Mouse (Mus musculus): Measurements from ENCODE around the gene Zfp282. TPM values are rescaled to one million over a fixed set of nuclear protein-coding genes. Genes with fewer than 3 reads are reported as not detected.
A peak's percentile ranks its signal among the peaks of the same experiment; 100 is the strongest.
"Not testable (repeated sequence)": the region's sequence is repeated elsewhere in the genome, so short reads cannot be mapped to it uniquely, and the experiment has no call there.

The Zfp282 gene
- polyA plus RNA-seq, 1 experiment from 2014 or later = 2.4 TPM

- no peak for DNase-seq
- no peak for ATAC-seq
- Histone ChIP-seq H3K27me3 (ENCODE audit: insufficient read depth, low read length) (no peaks in the 10 kb centered on the region), H3K4me1 (ENCODE audit: insufficient read depth) (no peaks in the 10 kb centered on the region), H3K36me3 (replicated peaks; ENCODE audit: insufficient read depth, low read length) (peaks cover 11% of the 10 kb centered on the region), H3K9ac (replicated peaks) (no peak overlapping the region), H3K9me3 (ENCODE audit: low read length) (no peaks in the 10 kb centered on the region), H3K4me2 (ENCODE audit: low read depth, low read length) (no peak overlapping the region), H3K4me3 (ENCODE audit: low read depth, low read length) (no peak overlapping the region), H3K27ac (ENCODE audit: low read depth) (no peak overlapping the region)
- 84% methylated on average over 6 of the region's 6 CpGs for WGBS (ENCODE audit: insufficient replicate concordance)
- TF ChIP-seq CTCF (IDR thresholded peaks at IDR 0.05; ENCODE audit: low read depth) (no peak), EP300 (IDR thresholded peaks at IDR 0.05; ENCODE audit: low read depth) (no peak)
Measured at GRCm38 (mm10) chr6:47857241-47857640, 19.8 kb upstream of the Zfp282 start.

DNA sequence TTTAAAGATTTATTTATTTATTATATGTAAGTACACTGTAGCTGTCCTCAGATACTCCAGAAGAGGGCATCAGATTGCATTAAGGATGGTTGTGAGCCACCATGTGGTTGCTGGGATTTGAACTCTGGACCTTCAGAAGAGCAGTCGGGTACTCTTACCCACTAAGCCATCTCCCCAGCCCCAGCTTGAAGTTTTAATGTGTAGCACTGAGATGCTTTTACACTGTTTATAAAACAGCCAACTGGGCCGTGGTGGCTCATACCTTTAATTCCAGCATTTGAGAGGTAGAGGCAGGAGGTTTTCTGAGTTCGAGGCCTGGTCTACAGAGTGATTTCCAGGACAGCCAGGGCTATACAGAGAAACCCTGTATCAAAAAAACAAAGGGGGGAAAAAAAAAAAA, 19.3 kb upstream of the Zfp282 start:
- H3K4me3 ChIP-seq (ENCODE audit: low read depth, low read length); H3K4me2 ChIP-seq (ENCODE audit: low read depth, low read length); H3K9me3 ChIP-seq (ENCODE audit: low read length); H3K9ac ChIP-seq (replicated peaks); H3K27ac ChIP-seq (ENCODE audit: low read depth); H3K27me3 ChIP-seq (ENCODE audit: insufficient read depth, low read length); H3K4me1 ChIP-seq (ENCODE audit: insufficient read depth); DNase-seq; ATAC-seq: not testable (repeated sequence)
- H3K36me3 ChIP-seq (replicated peaks; ENCODE audit: insufficient read depth, low read length) = peaks cover 12% of the 10 kb centered on the region
- 90% methylated on average over 3 of the region's 3 CpGs for WGBS (ENCODE audit: insufficient replicate concordance)

- TF ChIP-seq EP300 (IDR thresholded peaks at IDR 0.05; ENCODE audit: low read depth) (no peak), CTCF (IDR thresholded peaks at IDR 0.05; ENCODE audit: low read depth) (no peak)
- Histone ChIP-seq H3K27me3 (ENCODE audit: insufficient read depth, low read length) (no peaks in the 10 kb centered on the region), H3K9me3 (ENCODE audit: low read length) (no peaks in the 10 kb centered on the region), H3K4me3 (ENCODE audit: low read depth, low read length) (no peak overlapping the region), H3K9ac (replicated peaks) (no peak overlapping the region), H3K27ac (ENCODE audit: low read depth) (no peak overlapping the region), H3K36me3 (replicated peaks; ENCODE audit: insufficient read depth, low read length) (0 out of 2 replicates have a peak, but pooled peaks cover 1% of the 10 kb centered on the region), H3K4me2 (ENCODE audit: low read depth, low read length) (no peak overlapping the region), H3K4me1 (ENCODE audit: insufficient read depth) (no peaks in the 10 kb centered on the region)
- whole genome bisulfite sequencing (ENCODE audit: insufficient replicate concordance) = 77% methylated on average over 5 of the region's 5 CpGs
- ATAC-seq = no peak
- DNase-seq = no peak
Measured at GRCm38 (mm10) chr6:47872266-47872665, 4.7 kb upstream of the Zfp282 start.

DNA sequence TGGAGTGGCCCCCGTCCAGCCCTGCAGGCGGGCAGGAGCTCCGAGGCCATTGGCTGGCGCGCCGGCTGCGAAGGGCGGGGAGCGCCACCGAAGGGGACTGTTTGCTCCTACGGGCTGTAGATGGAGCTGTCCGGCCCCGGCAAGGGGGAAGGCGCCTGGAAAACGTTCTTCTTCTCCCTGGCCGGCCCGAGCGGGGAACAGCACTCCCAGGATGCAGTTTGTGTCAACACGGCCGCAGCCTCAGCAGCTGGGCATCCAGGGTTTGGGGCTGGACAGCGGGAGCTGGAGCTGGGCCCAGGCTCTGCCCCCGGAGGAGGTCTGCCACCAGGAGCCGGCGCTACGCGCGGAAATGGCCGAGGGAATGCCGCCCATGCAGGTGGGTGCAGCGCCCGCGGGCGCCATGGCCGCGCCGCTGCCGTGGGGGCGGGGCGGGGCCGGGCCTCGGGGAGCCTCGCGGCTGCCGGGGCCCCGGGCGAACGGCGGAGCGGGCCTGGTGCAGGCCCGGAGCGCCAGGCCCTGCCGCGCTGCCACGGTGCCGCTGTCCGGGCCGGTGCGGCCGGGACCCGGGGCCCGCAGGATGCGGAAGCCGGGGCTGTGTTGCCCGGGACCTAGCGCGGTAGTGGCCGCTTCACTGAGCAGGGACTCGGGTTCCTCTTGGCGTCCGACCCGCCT, 593 bp downstream of the Zfp282 start:
- H3K4me3 ChIP-seq (ENCODE audit: low read depth, low read length) = peak overlapping the region; percentile 92
- peak overlapping the region; percentile 75 for H3K4me2 ChIP-seq (ENCODE audit: low read depth, low read length)
- no peaks in the 10 kb centered on the region for H3K27me3 ChIP-seq (ENCODE audit: insufficient read depth, low read length)
- peaks cover 12% of the 10 kb centered on the region for H3K4me1 ChIP-seq (ENCODE audit: insufficient read depth)
- peaks cover 19% of the 10 kb centered on the region for H3K36me3 ChIP-seq (replicated peaks; ENCODE audit: insufficient read depth, low read length)
- H3K27ac ChIP-seq (ENCODE audit: low read depth) = peak overlapping the region; percentile 94
- H3K9ac ChIP-seq (replicated peaks) = peak overlapping the region; percentile 93
- WGBS (ENCODE audit: insufficient replicate concordance) = under 1% methylated on average over 52 of the region's 71 CpGs
- TF ChIP-seq EP300 (IDR thresholded peaks at IDR 0.05; ENCODE audit: low read depth) (no peak), CTCF (IDR thresholded peaks at IDR 0.05; ENCODE audit: low read depth) (peak; percentile 72)
- DNase-seq = peak; percentile 90
- H3K9me3 ChIP-seq (ENCODE audit: low read length) = no peaks in the 10 kb centered on the region
- peak; percentile 96 for ATAC-seq

GRCm38 (mm10) chr6:47878133-47878514, 1.1 kb downstream of the Zfp282 start:
- peak overlapping the region; percentile 92 for H3K4me3 ChIP-seq (ENCODE audit: low read depth, low read length)
- peak overlapping the region; percentile 75 for H3K4me2 ChIP-seq (ENCODE audit: low read depth, low read length)
- no peaks in the 10 kb centered on the region for H3K27me3 ChIP-seq (ENCODE audit: insufficient read depth, low read length)
- H3K4me1 ChIP-seq (ENCODE audit: insufficient read depth) = peaks cover 12% of the 10 kb centered on the region
- H3K36me3 ChIP-seq (replicated peaks; ENCODE audit: insufficient read depth, low read length) = peaks cover 24% of the 10 kb centered on the region
- ATAC-seq (peak; percentile 4; the same call in 1 of the 2 replicates), DNase-seq (no peak)
- H3K9ac ChIP-seq (replicated peaks) = peak overlapping the region; percentile 93
- H3K9me3 ChIP-seq (ENCODE audit: low read length) = no peaks in the 10 kb centered on the region
- WGBS (ENCODE audit: insufficient replicate concordance) = 1% methylated on average over 11 of the region's 11 CpGs
- no peak for TF ChIP-seq CTCF (IDR thresholded peaks at IDR 0.05; ENCODE audit: low read depth)
- TF ChIP-seq EP300 (IDR thresholded peaks at IDR 0.05; ENCODE audit: low read depth) = no peak
- peak overlapping the region; percentile 94 for H3K27ac ChIP-seq (ENCODE audit: low read depth)

- H3K27ac ChIP-seq (ENCODE audit: low read depth) = peak overlapping the region; percentile 94; the same call in 1 of the 2 replicates
Measured at GRCm38 (mm10) chr6:47878593-47878992, 1.6 kb downstream of the Zfp282 start.

More at GRCm38 (mm10) chr6:47878593-47878992, 1.6 kb downstream of the Zfp282 start:
- DNase-seq = no peak
- Histone ChIP-seq H3K4me3 (ENCODE audit: low read depth, low read length) (peak overlapping the region; percentile 92), H3K27me3 (ENCODE audit: insufficient read depth, low read length) (no peaks in the 10 kb centered on the region), H3K4me1 (ENCODE audit: insufficient read depth) (peaks cover 12% of the 10 kb centered on the region), H3K9ac (replicated peaks) (peak overlapping the region; percentile 93), H3K4me2 (ENCODE audit: low read depth, low read length) (peak overlapping the region; percentile 75), H3K36me3 (replicated peaks; ENCODE audit: insufficient read depth, low read length) (peaks cover 29% of the 10 kb centered on the region), H3K9me3 (ENCODE audit: low read length) (no peaks in the 10 kb centered on the region)
- ATAC-seq = no peak
- TF ChIP-seq EP300 (IDR thresholded peaks at IDR 0.05; ENCODE audit: low read depth) = no peak
- no peak for TF ChIP-seq CTCF (IDR thresholded peaks at IDR 0.05; ENCODE audit: low read depth)
- whole genome bisulfite sequencing (ENCODE audit: insufficient replicate concordance) = 53% methylated on average over 3 of the region's 3 CpGs
